Mouse (Mus musculus) heart, adult 2 months (tissue): ENCODE measurements at regions not wholly inside any gene's neighbourhood (a gene's known extent, or its start where the extent isn't known, plus 50 kb on each side); places are given as distances from the start of the nearest gene placed in this dataset.

Experiments
- DNase-seq, 2 experiments: peaks; one replicate each; pipeline ENCODE4 v3.0.0; 2021
- H3K27ac ChIP-seq: fragments of 200-600 bp; 2 replicates; pipeline ENCODE4 v1.8.1; 2022
- H3K27me3 ChIP-seq: fragments of 200-500 bp; 2 replicates; pipeline ENCODE4 v1.6.1; 2012; ENCODE audit warnings: mild to moderate bottlenecking, low read length, inconsistent platforms, mixed read lengths; ENCODE audit not compliant: control insufficient read depth, insufficient read depth
- H3K36me3 ChIP-seq: fragments of 200-500 bp; 2 replicates; pipeline ENCODE4 v1.6.1; 2012; ENCODE audit warnings: low read length, inconsistent platforms; ENCODE audit not compliant: control insufficient read depth, insufficient read depth
- H3K4me1 ChIP-seq: fragments of 200-500 bp; 2 replicates; pipeline ENCODE4 v1.6.1; 2011; ENCODE audit warnings: low read length; ENCODE audit not compliant: control insufficient read depth, insufficient read depth
- H3K4me3 ChIP-seq: fragments of 200-600 bp; 2 replicates; pipeline ENCODE4 v1.8.1; 2022
- H3K79me2 ChIP-seq: fragments of 200-500 bp; replicated peaks from 2 replicates; pipeline ENCODE4 v1.6.1; 2012; ENCODE audit warnings: mild to moderate bottlenecking, inconsistent platforms, low read length, moderate library complexity, mixed read lengths; ENCODE audit not compliant: control insufficient read depth, insufficient read depth
- H3K9ac ChIP-seq: fragments of 200-500 bp; 2 replicates; pipeline ENCODE4 v1.6.1; 2012; ENCODE audit warnings: low read depth, mild to moderate bottlenecking, control low read depth, inconsistent platforms, low read length, mixed read lengths
- CTCF ChIP-seq: fragments of 200-600 bp; IDR thresholded peaks from 2 replicates; pipeline ENCODE4 v1.8.1; 2022; ENCODE audit warnings: antibody characterized with exemption, mild to moderate bottlenecking, moderate library complexity
- EP300 ChIP-seq: fragments of 200-500 bp; IDR thresholded peaks from 2 replicates; pipeline ENCODE4 v1.6.1; 2011; ENCODE audit warnings: low read depth, low read length, control low read depth; ENCODE audit not compliant: insufficient read depth
- POLR2A ChIP-seq: fragments of 200-500 bp; IDR thresholded peaks from 2 replicates; pipeline ENCODE4 v1.6.1; 2011; ENCODE audit warnings: mild to moderate bottlenecking, low read depth, low read length, control low read depth; ENCODE audit not compliant: insufficient read depth
- WGBS: fragments of 180-500 bp; shearing (Covaris S2); methylation state at CpG from one replicate; pipeline ENCODE4 v1.1.7; 2018; 5-methylcytosine and 5-hydroxymethylcytosine counted together
- intact Hi-C: fragments of 180-260 bp; cut with DNase I; formaldehyde crosslinking; loops from one replicate; pipeline ENCODE4 v1.15.1; 2025

DNA sequence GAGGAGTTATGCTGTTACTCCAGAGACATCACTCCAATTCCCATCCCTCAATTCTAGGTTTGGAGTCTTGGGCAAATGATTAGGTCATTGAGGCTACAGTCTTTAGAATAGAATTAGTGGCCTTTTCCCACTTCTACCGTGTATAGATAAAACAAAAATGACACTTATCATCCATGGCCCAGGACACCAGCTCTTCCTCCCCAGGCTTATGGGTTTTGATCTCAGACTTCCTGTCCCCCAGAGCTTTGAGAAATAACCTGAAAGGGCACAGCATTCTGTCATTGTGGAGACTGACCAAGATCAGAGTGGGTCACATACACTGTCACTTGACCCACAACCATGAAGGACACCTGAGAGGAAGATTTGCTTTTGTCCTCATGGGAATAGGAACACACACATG, 283.3 kb upstream of the Gm5148 start:
- Histone ChIP-seq H3K36me3 (no peaks in the 10 kb centered on the region), H3K27ac (no peak overlapping the region), H3K27me3 (no peaks in the 10 kb centered on the region), H3K79me2 (no peaks in the 10 kb centered on the region), H3K4me1 (no peaks in the 10 kb centered on the region), H3K9ac (no peak overlapping the region), H3K4me3 (no peak overlapping the region)
- WGBS = 62% methylated on average over 1 of the region's 1 CpGs
- intact Hi-C loops = loop anchor here (2.0 to 5.0 kb wide), 2 partner anchors 25 to 195 kb away; no protein-coding TSS in a partner anchor
- DNase-seq = no peak
- no peak for TF ChIP-seq EP300
- no peak for TF ChIP-seq POLR2A
- TF ChIP-seq CTCF = no peak

DNA sequence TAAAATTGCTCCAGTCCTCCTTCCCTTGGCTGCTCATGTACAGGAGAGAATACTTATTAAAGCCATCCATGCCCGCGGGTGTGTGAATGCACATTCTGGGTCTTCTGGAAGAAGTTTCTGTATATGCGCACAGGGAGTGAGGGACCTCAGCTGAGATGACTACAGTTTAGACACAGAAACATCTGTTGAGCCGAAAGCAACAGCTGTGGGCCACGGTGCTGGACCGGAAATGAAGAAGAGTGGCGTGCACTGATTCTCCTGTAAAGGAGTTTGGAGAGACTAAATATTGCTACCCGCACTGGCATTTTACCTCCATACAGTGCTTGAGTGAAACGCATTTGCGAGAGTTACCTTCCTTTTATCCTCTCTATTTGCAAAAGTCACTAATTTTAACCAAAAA, 278.0 kb upstream of the Gm5148 start:
- Histone ChIP-seq H3K27ac (no peak overlapping the region), H3K4me1 (no peaks in the 10 kb centered on the region), H3K79me2 (no peaks in the 10 kb centered on the region), H3K9ac (no peak overlapping the region), H3K27me3 (no peaks in the 10 kb centered on the region), H3K4me3 (no peak overlapping the region), H3K36me3 (no peaks in the 10 kb centered on the region)
- WGBS = 84% methylated on average over 10 of the region's 10 CpGs
- intact Hi-C loops = no loop called here
- no peak for DNase-seq
- TF ChIP-seq CTCF (no peak), EP300 (no peak), POLR2A (no peak)

DNA sequence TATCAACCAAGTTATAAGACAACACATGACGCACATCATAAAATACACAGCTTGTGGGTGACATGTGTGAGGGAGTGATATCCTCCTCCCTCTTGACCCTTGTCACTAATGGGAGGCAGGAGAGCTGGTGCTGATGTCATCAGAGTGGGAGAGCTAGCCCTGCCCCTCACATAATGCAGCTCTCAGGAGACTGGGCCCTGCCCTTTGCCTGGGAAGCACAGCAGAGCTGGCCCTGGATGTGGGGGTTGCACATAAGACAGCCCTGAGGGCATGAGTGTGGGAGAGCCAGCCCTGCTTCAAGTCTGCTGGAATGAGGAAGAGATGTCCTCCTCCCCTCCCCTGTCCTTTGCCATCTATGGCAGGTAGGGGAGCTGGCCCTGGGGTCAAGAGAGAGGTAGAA, 275.5 kb upstream of the Gm5148 start:
- no peaks in the 10 kb centered on the region for H3K4me1 ChIP-seq
- intact Hi-C loops = no loop called here
- H3K4me3 ChIP-seq = no peak overlapping the region
- no peak for DNase-seq
- no peak overlapping the region for H3K27ac ChIP-seq
- TF ChIP-seq EP300 (no peak), POLR2A (no peak), CTCF (no peak)
- H3K79me2 ChIP-seq = no peaks in the 10 kb centered on the region
- no peaks in the 10 kb centered on the region for H3K27me3 ChIP-seq
- no peaks in the 10 kb centered on the region for H3K36me3 ChIP-seq
- 93% methylated on average over 1 of the region's 1 CpGs for WGBS
- H3K9ac ChIP-seq = no peak overlapping the region

DNA sequence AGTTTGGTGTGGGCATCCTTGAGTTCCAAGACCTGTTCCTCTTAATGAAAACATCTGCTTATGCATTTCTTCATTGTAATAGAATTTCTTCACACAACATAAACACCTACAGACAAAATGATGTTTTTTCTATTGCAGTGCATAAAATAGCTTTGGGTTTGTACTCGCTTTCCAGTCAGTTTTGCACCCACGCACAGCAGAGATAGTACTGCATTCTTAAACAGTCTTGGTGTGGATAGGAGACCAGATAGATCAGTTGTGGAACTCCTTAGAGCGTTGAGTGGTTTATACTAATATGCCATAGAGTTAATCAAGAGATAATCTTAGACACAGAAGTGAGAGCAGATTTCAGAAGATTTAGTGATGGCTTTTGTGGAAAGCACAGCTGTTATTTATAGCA, 273.7 kb upstream of the Gm5148 start:
- Histone ChIP-seq H3K4me1 (no peaks in the 10 kb centered on the region), H3K4me3 (no peak overlapping the region), H3K79me2 (no peaks in the 10 kb centered on the region), H3K27me3 (no peaks in the 10 kb centered on the region), H3K9ac (no peak overlapping the region), H3K36me3 (no peaks in the 10 kb centered on the region), H3K27ac (no peak overlapping the region)
- intact Hi-C loops = no loop called here
- DNase-seq = no peak
- 84% methylated on average over 3 of the region's 3 CpGs for WGBS
- TF ChIP-seq CTCF (no peak), EP300 (no peak), POLR2A (no peak)

- H3K79me2 ChIP-seq = no peaks in the 10 kb centered on the region
- H3K27ac ChIP-seq = no peak overlapping the region
- no peak for TF ChIP-seq POLR2A
- TF ChIP-seq EP300 = no peak
- TF ChIP-seq CTCF = no peak
- no peaks in the 10 kb centered on the region for H3K4me1 ChIP-seq
- H3K36me3 ChIP-seq = no peaks in the 10 kb centered on the region
- DNase-seq = no peak
- 95% methylated on average over 6 of the region's 6 CpGs for WGBS
- intact Hi-C loops = no loop called here
- no peaks in the 10 kb centered on the region for H3K27me3 ChIP-seq
- no peak overlapping the region for H3K9ac ChIP-seq
- H3K4me3 ChIP-seq = no peak overlapping the region
These were observed 265.7 kb upstream of the Gm5148 start for GRCm38 (mm10) chr3:37989992-37990391.

- 73% methylated on average over 20 of the region's 20 CpGs for WGBS
- DNase-seq = no peak
- Histone ChIP-seq H3K4me1 (no peaks in the 10 kb centered on the region), H3K36me3 (no peaks in the 10 kb centered on the region), H3K4me3 (no peak overlapping the region), H3K9ac (no peak overlapping the region), H3K27me3 (no peaks in the 10 kb centered on the region), H3K79me2 (no peaks in the 10 kb centered on the region), H3K27ac (no peak overlapping the region)
- TF ChIP-seq POLR2A (no peak), EP300 (no peak)
- intact Hi-C loops = no loop called here
These were observed 263.6 kb upstream of the Gm5148 start for GRCm38 (mm10) chr3:37987775-37988505.
